ENCODE assay signal across 8 mouse cellular contexts in the genomic region with DNA sequence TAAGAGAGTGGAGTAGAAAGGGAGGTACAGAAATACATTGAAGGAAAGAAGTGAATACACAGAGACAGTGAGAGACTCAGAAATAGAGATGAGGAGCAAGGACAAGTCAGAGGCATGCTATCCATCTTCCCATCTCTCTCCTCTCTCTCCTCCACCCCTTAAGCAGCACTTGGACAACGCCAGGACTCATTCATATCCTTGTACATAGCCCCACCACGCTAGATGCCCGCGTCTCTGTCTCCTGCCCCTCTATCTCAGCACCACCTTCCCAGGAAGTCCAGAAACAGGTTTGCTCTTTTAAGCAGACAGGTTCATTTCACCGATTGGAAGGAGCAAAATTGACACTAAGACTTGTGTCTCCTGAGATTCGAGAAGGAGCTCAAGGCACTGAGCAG. TPM values are rescaled to one million over a fixed set of nuclear protein-coding genes. Genes with fewer than 3 reads are reported as not detected.
DNase-seq lines count a peak whose midpoint lies in the region; ATAC-seq and TF ChIP-seq lines count a peak whose summit lies in the region.
"Had no signal": no experiment of that assay in that cellular context is flagged by ENCODE, and none has a peak within 500 bp of the region (broad histone marks: within the 10 kb centered on the region; RNA-seq: fewer than 3 reads in every experiment).

No protein-coding gene starts in this region.

- H3K27ac ChIP-seq in forebrain, embryonic 16.5 days (ENCODE audit: low read length): no peak overlapping the region
- no peak overlapping the region for H3K27ac ChIP-seq in limb, embryonic 14.5 days (replicated peaks; ENCODE audit: low read depth, low read length)
- H3K27ac ChIP-seq in stomach, embryonic 15.5 days: no peak overlapping the region

- TF ChIP-seq CTCF in lung, adult 2 months (IDR thresholded peaks at IDR 0.05; ENCODE audit: insufficient read depth, low read length): no peak

- TF ChIP-seq POLR2A in lung, adult 2 months (IDR thresholded peaks at IDR 0.05; ENCODE audit: borderline replicate concordance, extremely low read depth, low read depth, low read length): no peak
- no peak for TF ChIP-seq POLR2A in limb, embryonic 14.5 days (IDR thresholded peaks at IDR 0.05; ENCODE audit: borderline replicate concordance, extremely low read depth, insufficient read depth, insufficient read length)

- H3K4me3 ChIP-seq in lung, adult 2 months (replicated peaks; ENCODE audit: extremely low read depth, low read depth, low read length): peak overlapping the region; percentile 61
- H3K4me3 ChIP-seq in forebrain, embryonic 16.5 days (replicated peaks; ENCODE audit: low read length): peak overlapping the region; percentile 83
- peak overlapping the region; percentile 55 for H3K4me3 ChIP-seq in limb, embryonic 14.5 days (replicated peaks; ENCODE audit: low read length)
- peak overlapping the region; percentile 62 for H3K4me3 ChIP-seq in stomach, embryonic 15.5 days (replicated peaks)

- H3K9me3 ChIP-seq in forebrain, embryonic 16.5 days (ENCODE audit: control insufficient read depth, low read length): no peaks in the 10 kb centered on the region
- no peaks in the 10 kb centered on the region for H3K9me3 ChIP-seq in limb, embryonic 14.5 days (ENCODE audit: control insufficient read depth, low read length)
- H3K9me3 ChIP-seq in stomach, embryonic 15.5 days: no peaks in the 10 kb centered on the region

- peak overlapping the region; percentile 90 for H3K4me2 ChIP-seq in forebrain, embryonic 16.5 days (ENCODE audit: low read length)
- peak overlapping the region; percentile 77 for H3K4me2 ChIP-seq in limb, embryonic 14.5 days (replicated peaks; ENCODE audit: low read depth, low read length, severe bottlenecking)
- H3K4me2 ChIP-seq in stomach, embryonic 15.5 days: peak overlapping the region; percentile 73

- peak; percentile 36 for ATAC-seq in forebrain, embryonic 16.5 days
- ATAC-seq in limb, embryonic 14.5 days (ENCODE audit: low FRiP score, low read depth): no peak
- no peak for ATAC-seq in stomach, embryonic 15.5 days (ENCODE audit: insufficient read depth, low FRiP score, low read depth)

- 0 out of 2 replicates have a peak, but pooled peaks cover 3% of the 10 kb centered on the region for H3K27me3 ChIP-seq in forebrain, embryonic 16.5 days (replicated peaks; ENCODE audit: control insufficient read depth, insufficient read depth, low read length)
- H3K27me3 ChIP-seq in limb, embryonic 14.5 days (ENCODE audit: control insufficient read depth, insufficient read depth, low read length): no peaks in the 10 kb centered on the region
- no peaks in the 10 kb centered on the region for H3K27me3 ChIP-seq in stomach, embryonic 15.5 days (replicated peaks)

- peaks cover 2% of the 10 kb centered on the region; the same call in 1 of the 2 replicates for H3K4me1 ChIP-seq in lung, adult 2 months (ENCODE audit: control insufficient read depth, insufficient read depth, low read length)
- H3K4me1 ChIP-seq in forebrain, embryonic 16.5 days (replicated peaks; ENCODE audit: control insufficient read depth, insufficient read depth, low read length): peaks cover 36% of the 10 kb centered on the region
- peaks cover 16% of the 10 kb centered on the region for H3K4me1 ChIP-seq in limb, embryonic 14.5 days (ENCODE audit: control insufficient read depth, insufficient read depth, low read length)
- H3K4me1 ChIP-seq in stomach, embryonic 15.5 days: peaks cover 32% of the 10 kb centered on the region

- 50% methylated on average over 6 of the region's 6 CpGs for WGBS in lung, adult 2 months
- WGBS in forebrain, embryonic 16.5 days: 74% methylated on average over 6 of the region's 6 CpGs
- 71% methylated on average over 6 of the region's 6 CpGs for WGBS in limb, embryonic 14.5 days
- WGBS in stomach, embryonic 15.5 days: 60% methylated on average over 6 of the region's 6 CpGs

- H3K9ac ChIP-seq in forebrain, embryonic 16.5 days (replicated peaks; ENCODE audit: low read depth, low read length): peak overlapping the region; percentile 91
- H3K9ac ChIP-seq in limb, embryonic 14.5 days (ENCODE audit: low read depth, low read length, severe bottlenecking): peak overlapping the region; percentile 80
- H3K9ac ChIP-seq in stomach, embryonic 15.5 days: no peak overlapping the region

- H3K36me3 ChIP-seq in forebrain, embryonic 16.5 days (ENCODE audit: control insufficient read depth, insufficient read depth): peaks cover 10% of the 10 kb centered on the region
- peaks cover 9% of the 10 kb centered on the region for H3K36me3 ChIP-seq in limb, embryonic 14.5 days (ENCODE audit: control insufficient read depth, insufficient read depth, low read length)
- no peaks in the 10 kb centered on the region for H3K36me3 ChIP-seq in stomach, embryonic 15.5 days

- DNase-seq in lung, adult 2 months: no peak
- DNase-seq in lung, postnatal 25 days (ENCODE audit: low spot score): no peak
- DNase-seq in limb, embryonic 14.5 days (ENCODE audit: low spot score): no peak
- DNase-seq in adrenal gland, postnatal 4 days (ENCODE audit: low spot score in 2 of 2): no peak
- DNase-seq in layer of hippocampus, postnatal 14 days (ENCODE audit: low spot score in 2 of 2): no peak
- DNase-seq: thymus, adult 2 months had no signal

RNA-seq across cellular contexts. Expression of a gene that starts 0.8 kb away (rescaled TPM):
- polyA plus RNA-seq in lung, adult 2 months (2012; rRNA removed): 8.7 and 10.9 TPM in 2 replicates
- polyA plus RNA-seq in forebrain, embryonic 16.5 days (2015; fragmentation: Nextera tagmentation; extraction: Ambion mirVana): 10.4 and 13.4 TPM in 2 replicates
- polyA plus RNA-seq in limb, embryonic 14.5 days (2012; rRNA removed): 11.5 and 17.7 TPM in 2 replicates
- 6.3 and 6.9 TPM in 2 replicates for polyA plus RNA-seq in limb, embryonic 14.5 days (2014; fragmentation: Nextera tagmentation; extraction: Ambion mirVana)
- 4.9 and 5.6 TPM in 2 replicates for polyA plus RNA-seq in stomach, embryonic 15.5 days (2015; fragmentation: Nextera tagmentation; extraction: Ambion mirVana)
- total RNA-seq in adrenal gland, postnatal 4 days (2021): 10 to 100 TPM; 18.7 to 19.5 TPM
- 10 to 100 TPM; 32.5 to 35.5 TPM for total RNA-seq in layer of hippocampus, postnatal 14 days (2021)

RNA-seq across cellular contexts. Expression of a gene that starts 39.6 kb away (rescaled TPM):
- 14.2 and 21.4 TPM in 2 replicates for polyA plus RNA-seq in lung, adult 2 months (2012; rRNA removed)
- 18.0 and 19.3 TPM in 2 replicates for polyA plus RNA-seq in forebrain, embryonic 16.5 days (2015; fragmentation: Nextera tagmentation; extraction: Ambion mirVana)
- 18.6 and 19.2 TPM in 2 replicates for polyA plus RNA-seq in limb, embryonic 14.5 days (2012; rRNA removed)
- 19.7 and 20.7 TPM in 2 replicates for polyA plus RNA-seq in limb, embryonic 14.5 days (2014; fragmentation: Nextera tagmentation; extraction: Ambion mirVana)
- polyA plus RNA-seq in stomach, embryonic 15.5 days (2015; fragmentation: Nextera tagmentation; extraction: Ambion mirVana): 14.3 and 16.1 TPM in 2 replicates
- 10 to 100 TPM; 12.4 to 15.0 TPM for total RNA-seq in adrenal gland, postnatal 4 days (2021)
- 1 to 10 TPM; 7.8 to 8.9 TPM for total RNA-seq in layer of hippocampus, postnatal 14 days (2021)

RNA-seq across cellular contexts. Expression of a gene that starts 41.8 kb away (rescaled TPM):
- 0.50 and 0.55 TPM in 2 replicates for polyA plus RNA-seq in lung, adult 2 months (2012; rRNA removed)
- polyA plus RNA-seq in forebrain, embryonic 16.5 days (2015; fragmentation: Nextera tagmentation; extraction: Ambion mirVana): not detected in 2 replicates
- 0.98 and 1.1 TPM in 2 replicates for polyA plus RNA-seq in limb, embryonic 14.5 days (2012; rRNA removed)
- polyA plus RNA-seq in limb, embryonic 14.5 days (2014; fragmentation: Nextera tagmentation; extraction: Ambion mirVana): not detected in 2 replicates
- 2.4 and 2.6 TPM in 2 replicates for polyA plus RNA-seq in stomach, embryonic 15.5 days (2015; fragmentation: Nextera tagmentation; extraction: Ambion mirVana)
- total RNA-seq in adrenal gland, postnatal 4 days (2021): 1 to 10 TPM; 1.4 to 1.7 TPM
- under 1 TPM; 0.43 to 0.74 TPM for total RNA-seq in layer of hippocampus, postnatal 14 days (2021)

RNA-seq across cellular contexts. Expression of a gene that starts 48.7 kb away (rescaled TPM):
- 14.5 and 21.5 TPM in 2 replicates for polyA plus RNA-seq in lung, adult 2 months (2012; rRNA removed)
- 8.5 and 11.7 TPM in 2 replicates for polyA plus RNA-seq in forebrain, embryonic 16.5 days (2015; fragmentation: Nextera tagmentation; extraction: Ambion mirVana)
- polyA plus RNA-seq in limb, embryonic 14.5 days (2012; rRNA removed): 141 and 209 TPM in 2 replicates
- polyA plus RNA-seq in limb, embryonic 14.5 days (2014; fragmentation: Nextera tagmentation; extraction: Ambion mirVana): 40.3 and 56.2 TPM in 2 replicates
- polyA plus RNA-seq in stomach, embryonic 15.5 days (2015; fragmentation: Nextera tagmentation; extraction: Ambion mirVana): 65.2 and 73.8 TPM in 2 replicates
- 10 to 100 TPM; 40.1 to 60.6 TPM for total RNA-seq in adrenal gland, postnatal 4 days (2021)
- total RNA-seq in layer of hippocampus, postnatal 14 days (2021): 1 to 10 TPM; 4.2 to 5.8 TPM

RNA-seq across cellular contexts. Expression of a gene that starts 50.2 kb away (rescaled TPM):
- 328 and 425 TPM in 2 replicates for polyA plus RNA-seq in lung, adult 2 months (2012; rRNA removed)
- 14.0 and 19.1 TPM in 2 replicates for polyA plus RNA-seq in forebrain, embryonic 16.5 days (2015; fragmentation: Nextera tagmentation; extraction: Ambion mirVana)
- polyA plus RNA-seq in limb, embryonic 14.5 days (2012; rRNA removed): 54.2 and 79.2 TPM in 2 replicates
- 69.8 and 84.7 TPM in 2 replicates for polyA plus RNA-seq in limb, embryonic 14.5 days (2014; fragmentation: Nextera tagmentation; extraction: Ambion mirVana)
- polyA plus RNA-seq in stomach, embryonic 15.5 days (2015; fragmentation: Nextera tagmentation; extraction: Ambion mirVana): 71.6 and 84.5 TPM in 2 replicates
- total RNA-seq in adrenal gland, postnatal 4 days (2021): 10 to 100 TPM; 26.6 to 40.2 TPM
- 10 to 100 TPM; 26.7 to 30.1 TPM for total RNA-seq in layer of hippocampus, postnatal 14 days (2021)
